Mouse (Mus musculus) neural tube, embryonic 12.5 days (tissue): Measurements from ENCODE around the gene Ccdc17. TPM values are rescaled to one million over a fixed set of nuclear protein-coding genes. Genes with fewer than 3 reads are reported as not detected.

Source experiments
- polyA plus RNA-seq: library from polyadenylated mRNA; unstranded; fragments of >200 nt; fragmentation: Nextera tagmentation; extraction: Ambion mirVana; gene quantifications from 2 replicates; pipeline ENCODE4 v1.2.1, GENCODE M21; 2016

The Ccdc17 gene
- polyA plus RNA-seq, 1 experiment from 2014 or later, result 3.5 TPM

Other genes with a start within 250 kb of the Ccdc17 start
- gene Mast2, start 132.5 kb upstream of the Ccdc17 start, polyA plus RNA-seq, result 28.3 and 34.5 TPM in 2 replicates
- gene Ipp, start 89.1 kb upstream of the Ccdc17 start, polyA plus RNA-seq, result 13.2 and 14.7 TPM in 2 replicates
- 28.4 and 30.2 TPM in 2 replicates for gene Tmem69, start 40.7 kb upstream of the Ccdc17 start, polyA plus RNA-seq
- 19.5 and 20.8 TPM in 2 replicates for gene Gpbp1l1, start 39.0 kb upstream of the Ccdc17 start, polyA plus RNA-seq
- gene Nasp, start 31.3 kb downstream of the Ccdc17 start, polyA plus RNA-seq, result 172 and 173 TPM in 2 replicates
- 583 and 599 TPM in 2 replicates for gene Akr1a1, start 55.0 kb downstream of the Ccdc17 start, polyA plus RNA-seq
- 660 and 722 TPM in 2 replicates for gene Prdx1, start 88.9 kb downstream of the Ccdc17 start, polyA plus RNA-seq
- gene Mmachc, start 111.8 kb downstream of the Ccdc17 start, polyA plus RNA-seq, result 28.0 and 30.9 TPM in 2 replicates
- gene Ccdc163, start 111.9 kb downstream of the Ccdc17 start, polyA plus RNA-seq, result 22.0 and 23.5 TPM in 2 replicates
- 6.4 and 6.5 TPM in 2 replicates for gene Tesk2, start 124.3 kb downstream of the Ccdc17 start, polyA plus RNA-seq
- 31.3 and 32.0 TPM in 2 replicates for gene Toe1, start 211.0 kb downstream of the Ccdc17 start, polyA plus RNA-seq
- gene Mutyh, start 211.1 kb downstream of the Ccdc17 start, polyA plus RNA-seq, result 13.6 and 14.5 TPM in 2 replicates
- 1.3 and 1.6 TPM in 2 replicates for gene Hpdl, start 225.1 kb downstream of the Ccdc17 start, polyA plus RNA-seq